Mouse (Mus musculus): ENCODE measurements around the gene Prrc2b.

GRCm38 (mm10) chr2:32179363-32179762 lies 28.5 kb downstream of the Prrc2b start:
- TF ChIP-seq CTCF (IDR thresholded peaks at IDR 0.05): no peak
- TF ChIP-seq EP300 (IDR thresholded peaks at IDR 0.05; ENCODE audit: insufficient read depth, low read depth, low read length): no peak
- TF ChIP-seq POLR2A (IDR thresholded peaks at IDR 0.05; ENCODE audit: insufficient read depth, low read depth, low read length): no peak
